Mouse (Mus musculus) induced T-regulatory cell, adult 2 months (primary cell): ENCODE data around the gene Celf5.
A peak's percentile ranks its signal among the peaks of the same experiment; 100 is the strongest.

Source experiments
- DNase-seq: peaks from one replicate; pipeline ENCODE4 v3.0.0-alpha.2; 2012; ENCODE audit warnings: low read depth

Gene Celf5

DNA sequence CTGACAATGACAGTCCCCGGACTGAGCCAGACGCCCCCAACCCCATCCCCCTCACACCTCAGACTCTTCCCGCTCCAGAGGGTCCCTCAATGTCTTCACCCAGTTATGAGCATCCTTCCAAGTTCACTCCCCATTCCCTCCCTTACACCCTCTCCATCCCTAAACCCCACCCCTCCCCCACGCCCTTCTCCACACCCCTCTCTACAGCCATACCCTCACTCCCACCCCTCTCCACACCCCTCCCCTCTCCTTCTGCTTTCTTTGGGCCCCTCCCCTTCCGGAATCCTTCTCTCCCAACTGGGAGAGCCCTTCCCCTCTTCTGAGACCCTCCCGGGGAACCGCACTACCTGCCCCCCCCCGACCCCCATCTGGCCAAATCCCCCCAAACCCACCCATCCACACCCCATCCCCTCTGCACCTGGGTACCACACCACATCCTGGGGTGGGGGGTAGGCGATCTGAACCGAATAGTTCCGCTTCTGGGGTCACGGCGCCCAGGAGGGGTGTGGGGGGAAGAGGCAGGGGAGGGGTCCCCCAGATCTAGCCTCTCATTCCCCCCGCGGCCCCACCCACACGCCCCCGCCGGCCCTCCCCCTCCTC lies 10.0 kb downstream of the Celf5 start:
- DNase-seq: no peak

GRCm38 (mm10) chr10:81470454-81470853 lies 12.1 kb downstream of the Celf5 start:
- DNase-seq: peak; percentile 78

DNA sequence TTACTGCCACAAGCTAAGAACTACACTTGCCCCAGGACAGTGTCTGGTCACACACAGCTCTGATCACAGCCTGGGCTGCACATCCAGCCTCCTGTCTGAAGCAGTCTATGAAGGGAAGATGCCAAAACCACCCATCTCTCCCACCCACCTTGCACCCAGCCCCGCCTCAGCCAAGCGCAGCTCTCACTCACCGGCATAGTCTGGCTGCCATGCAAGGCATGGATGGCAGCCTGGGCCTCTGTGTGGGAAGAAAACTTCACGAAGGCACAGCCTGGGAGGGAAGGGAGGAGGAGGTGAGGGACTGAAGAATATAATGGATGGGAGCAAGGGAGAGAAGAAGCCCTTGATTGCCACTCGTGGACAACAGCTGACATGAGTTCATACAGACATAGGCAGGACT lies 13.3 kb downstream of the Celf5 start:
- DNase-seq: no peak

DNA sequence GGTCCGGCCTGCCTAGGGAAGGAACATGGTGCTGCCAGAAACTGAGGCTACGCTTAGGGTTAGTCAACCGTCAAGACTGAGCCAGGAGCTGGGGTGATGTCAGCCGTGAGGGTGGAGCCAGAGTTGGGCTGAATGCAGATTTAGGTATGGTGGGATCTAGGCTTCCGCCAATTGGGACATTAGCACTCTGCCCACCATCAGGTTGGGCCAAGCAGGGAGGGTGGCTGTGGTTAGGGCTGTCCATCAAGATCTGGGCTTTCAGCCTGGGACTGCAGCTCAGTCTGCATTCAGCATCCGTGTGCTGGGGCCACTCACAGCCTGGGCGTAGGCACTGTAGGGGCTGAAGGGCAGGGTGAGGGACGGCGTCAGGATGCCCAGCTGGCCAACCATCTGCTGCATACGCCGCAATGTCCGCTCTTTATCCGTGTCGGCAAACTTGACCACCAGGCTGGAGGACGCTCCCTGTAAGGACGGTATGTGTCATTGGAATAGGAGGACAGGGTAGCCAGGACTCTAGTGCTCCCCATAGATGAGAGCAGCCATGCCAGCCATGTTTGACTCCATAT lies 14.8 kb downstream of the Celf5 start:
- no peak for DNase-seq

DNA sequence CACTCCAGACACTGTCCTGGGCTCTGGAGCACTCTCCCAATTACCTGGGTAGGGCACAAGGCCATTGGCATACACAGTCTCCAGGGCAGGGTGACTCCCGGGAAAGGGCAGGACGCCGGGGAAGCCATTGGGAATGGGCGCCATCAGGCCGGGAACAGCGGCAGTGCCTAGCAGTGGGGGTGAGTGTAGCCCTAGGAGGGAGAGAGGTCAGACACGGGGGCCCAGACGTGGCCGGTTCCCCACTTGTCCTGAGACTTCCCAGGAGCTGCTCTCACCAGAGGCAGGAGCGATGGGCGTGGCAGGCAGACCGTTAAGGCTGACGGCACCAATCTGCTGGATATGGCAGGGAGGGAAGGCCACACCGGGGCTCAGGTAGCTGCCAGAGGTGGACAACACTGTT lies 15.6 kb downstream of the Celf5 start:
- no peak for DNase-seq

- DNase-seq: no peak
These were observed 16.4 kb downstream of the Celf5 start for GRCm38 (mm10) chr10:81466066-81466465.

GRCm38 (mm10) chr10:81465265-81465645 lies 17.3 kb downstream of the Celf5 start:
- DNase-seq: no peak

GRCm38 (mm10) chr10:81464405-81465264 lies 17.9 kb downstream of the Celf5 start:
- peak; percentile 83 for DNase-seq

DNA sequence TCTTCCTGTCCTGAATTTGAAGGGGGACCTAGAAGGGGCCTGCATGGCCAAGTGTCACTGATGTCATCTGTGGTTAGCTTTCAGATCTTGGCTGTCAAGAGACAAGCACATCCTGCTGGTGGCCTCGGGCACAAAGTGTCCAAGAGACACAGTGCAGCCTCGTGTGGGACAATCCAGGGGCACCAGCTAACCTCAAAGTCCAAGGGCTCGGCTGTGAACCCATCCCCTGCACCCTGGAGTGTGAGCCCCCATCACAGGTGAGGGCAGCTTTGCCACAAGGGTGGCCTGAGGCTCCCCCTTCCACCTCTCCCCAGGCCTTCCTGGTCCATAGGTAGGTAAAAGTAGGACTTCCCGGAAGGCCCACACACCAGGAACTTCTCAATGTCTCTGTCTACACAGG lies 19.0 kb downstream of the Celf5 start:
- DNase-seq: no peak

DNA sequence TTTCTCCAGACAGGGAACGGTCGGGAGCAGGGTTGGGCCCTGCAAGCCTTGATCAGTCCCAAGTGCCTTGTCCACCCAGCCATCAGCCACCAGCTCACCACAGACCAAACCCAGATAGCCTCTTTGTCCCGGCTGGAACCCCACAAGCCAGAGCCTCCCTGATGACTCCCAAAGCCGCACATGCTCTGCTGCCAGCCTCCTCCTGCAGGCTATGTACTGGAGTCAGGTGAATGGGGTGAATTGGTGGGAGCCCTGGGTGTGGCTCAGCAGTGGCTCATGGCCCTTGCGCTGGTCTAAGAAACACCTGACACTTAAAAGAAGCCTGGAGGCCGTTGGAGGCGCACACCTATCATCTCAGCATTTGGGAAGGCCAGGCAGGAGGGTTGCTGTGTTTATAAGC lies 19.6 kb downstream of the Celf5 start:
- no peak for DNase-seq

- no peak for DNase-seq
These were observed 20.1 kb downstream of the Celf5 start for GRCm38 (mm10) chr10:81462415-81462804.

DNA sequence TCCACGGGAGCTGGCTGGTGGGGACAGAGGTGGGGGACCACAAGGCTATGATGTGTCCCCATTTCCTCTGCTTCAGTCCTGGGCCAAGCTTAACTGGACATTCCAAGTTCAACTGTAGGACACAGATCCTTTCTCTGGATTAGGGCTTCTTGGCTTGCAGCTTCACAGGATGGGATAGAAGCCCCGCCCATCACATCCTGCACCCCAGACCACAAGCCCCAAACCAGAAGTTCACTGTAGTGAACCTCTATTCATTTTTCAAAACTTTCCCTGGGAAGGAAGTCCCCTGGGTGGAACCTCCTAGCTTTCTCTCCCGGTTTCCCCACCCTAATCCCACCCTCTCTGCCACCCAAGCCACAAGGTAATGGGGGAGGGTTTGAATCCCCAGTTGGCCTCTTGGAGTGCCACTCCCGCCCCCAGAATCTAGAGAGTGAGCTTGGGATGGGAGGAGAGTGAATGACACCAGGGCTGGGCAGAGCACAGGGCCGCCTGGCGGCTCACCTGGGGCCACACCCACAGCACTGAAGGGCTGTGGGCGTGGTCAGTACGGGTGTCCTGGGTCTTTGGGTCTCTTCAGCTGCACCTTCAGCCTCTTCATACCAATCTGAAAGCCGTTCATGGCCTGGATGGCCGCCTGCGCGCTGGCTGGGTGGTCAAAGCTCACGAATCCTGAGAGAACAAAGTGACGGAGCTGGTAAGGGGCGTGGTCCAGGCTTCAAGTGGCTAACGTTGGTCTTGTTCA lies 20.7 kb downstream of the Celf5 start:
- DNase-seq: peak; percentile 68

GRCm38 (mm10) chr10:81460951-81461350 lies 21.6 kb downstream of the Celf5 start:
- no peak for DNase-seq

DNA sequence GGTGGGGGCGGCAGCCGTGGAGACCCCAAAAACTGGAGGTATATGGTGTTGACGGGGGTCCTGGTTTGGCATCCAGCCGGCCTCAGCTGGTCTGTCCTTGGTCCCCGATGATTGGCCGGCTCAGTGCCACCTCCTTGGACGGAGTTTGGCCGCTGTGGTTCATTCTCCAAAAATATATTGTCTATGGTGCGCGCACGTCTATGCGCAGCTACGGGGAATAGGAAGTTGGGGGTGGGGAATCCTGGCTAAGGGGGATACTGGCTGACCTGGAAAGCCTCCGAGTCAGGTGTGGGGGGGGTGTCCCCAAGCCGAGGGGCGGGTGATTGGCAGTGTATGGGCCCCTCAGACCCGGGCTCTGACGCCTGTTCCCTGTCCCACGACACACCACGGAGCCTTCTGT lies 22.0 kb downstream of the Celf5 start:
- DNase-seq: no peak

DNA sequence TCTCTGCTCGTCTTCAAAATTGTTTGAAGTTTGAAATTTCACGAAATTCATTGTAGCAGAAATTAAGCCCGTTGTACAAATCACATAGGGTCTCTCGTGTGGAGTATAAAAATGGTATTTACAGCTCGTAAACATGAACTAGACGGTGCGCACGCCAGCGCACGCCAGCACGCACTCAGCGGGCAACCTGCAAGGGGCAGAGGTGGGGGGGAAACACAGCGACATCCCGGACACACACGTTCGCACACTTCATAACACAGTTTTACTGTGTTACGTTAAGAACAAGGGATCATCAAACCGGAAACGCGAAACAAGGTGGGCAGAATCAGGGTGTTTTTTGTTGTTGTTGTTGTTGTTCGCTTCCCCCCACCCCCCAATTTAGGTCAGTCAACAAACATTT lies 23.1 kb downstream of the Celf5 start:
- DNase-seq: no peak

DNA sequence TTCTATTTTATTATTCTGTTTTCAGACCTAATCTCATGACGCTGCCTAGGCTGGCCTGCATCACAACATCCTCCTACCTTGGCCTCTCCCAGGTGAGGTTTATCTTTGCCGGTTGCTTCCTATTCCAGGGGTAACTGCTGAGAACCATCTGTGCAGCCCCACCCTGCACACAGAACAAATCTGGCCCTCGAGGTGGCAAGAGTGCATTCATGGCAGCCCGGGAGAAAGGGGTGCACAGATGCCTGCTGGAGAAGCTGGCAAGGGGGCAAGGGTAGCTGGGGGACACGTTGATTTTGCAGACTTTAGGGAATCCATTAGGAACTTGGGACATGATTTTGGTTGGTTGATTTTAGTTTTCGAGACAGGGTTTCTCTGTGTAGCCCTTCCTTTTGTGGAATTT lies 24.2 kb downstream of the Celf5 start:
- DNase-seq: no peak

DNA sequence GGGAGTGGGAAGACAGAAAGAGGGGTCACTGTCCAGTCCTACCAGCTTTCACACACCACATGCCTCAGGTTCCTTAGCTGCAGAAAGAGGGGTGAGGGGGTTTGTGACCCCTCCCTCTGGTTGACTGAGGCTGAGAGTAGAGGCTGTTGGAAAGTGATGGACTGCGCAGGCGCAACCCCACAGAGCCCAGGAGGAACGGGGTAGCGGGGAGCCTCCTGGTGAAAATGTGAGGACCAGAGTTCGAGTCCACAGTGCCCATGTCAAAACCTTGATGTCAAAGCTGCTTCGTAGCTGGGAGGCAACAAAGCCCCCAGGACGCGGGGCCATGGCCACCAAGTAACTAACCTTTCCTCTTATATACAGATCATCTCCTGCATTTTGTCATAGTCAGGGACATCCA lies 24.9 kb downstream of the Celf5 start:
- no peak for DNase-seq

DNA sequence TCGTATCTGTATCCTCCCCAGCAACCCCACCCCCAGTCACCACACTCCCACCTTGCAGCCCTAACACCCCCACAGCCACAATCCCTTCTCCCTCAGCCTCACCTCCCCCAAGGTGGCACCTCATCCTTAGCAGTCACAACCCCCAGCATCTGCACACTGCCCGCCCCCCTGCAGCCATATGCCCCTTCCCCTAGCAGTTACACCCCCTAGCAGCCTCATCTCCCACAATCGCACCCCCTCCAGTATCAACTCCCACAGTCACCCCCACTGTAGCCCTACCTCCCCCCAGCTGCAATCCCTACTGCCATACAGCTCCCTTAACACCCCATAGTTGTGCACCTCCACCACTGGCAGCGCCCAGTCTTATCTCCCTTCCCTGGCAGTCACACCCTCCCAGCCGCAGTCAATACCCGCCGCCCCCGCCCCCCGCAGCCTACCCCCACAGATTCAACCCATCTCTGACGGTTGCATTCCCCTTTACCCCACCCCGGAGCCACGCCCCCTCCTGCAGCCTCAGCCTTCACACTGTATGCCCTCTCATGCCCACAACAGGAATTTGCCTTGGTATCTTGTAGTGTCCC lies 25.4 kb downstream of the Celf5 start:
- DNase-seq: no peak

- DNase-seq: no peak
These were observed 27.2 kb downstream of the Celf5 start, which contains the start of gene Nfic for GRCm38 (mm10) chr10:81455181-81455895. Gene Nfic, minus strand, starts transcription at chr10:81455635.

- DNase-seq: no peak
These were observed 28.4 kb downstream of the Celf5 start for GRCm38 (mm10) chr10:81454106-81454505.

GRCm38 (mm10) chr10:81452947-81453288 lies 29.6 kb downstream of the Celf5 start:
- DNase-seq: no peak
